ENCODE assay signal across 20 mouse cellular contexts in genomic region chrX:143501053-143501695, GRCm38 (mm10). TPM values are rescaled to one million over a fixed set of nuclear protein-coding genes. Genes with fewer than 3 reads are reported as not detected.
A peak's percentile ranks its signal among the peaks of the same experiment; 100 is the strongest.
DNase-seq lines count a peak whose midpoint lies in the region; ATAC-seq and TF ChIP-seq lines count a peak whose summit lies in the region.
"Had no signal": no experiment of that assay in that cellular context is flagged by ENCODE, and none has a peak within 500 bp of the region (broad histone marks: within the 10 kb centered on the region; RNA-seq: fewer than 3 reads in every experiment).

No protein-coding gene starts in this region.

- no peaks in the 10 kb centered on the region for H3K79me2 ChIP-seq in heart, adult 2 months (replicated peaks; ENCODE audit: control insufficient read depth, insufficient read depth, low read length)

- no peak for ATAC-seq in embryonic facial prominence, embryonic 13.5 days (ENCODE audit: insufficient number of reproducible peaks, insufficient read depth, low FRiP score, low TSS enrichment, low read depth)

- peaks cover 12% of the 10 kb centered on the region; the same call in 1 of the 2 replicates for H3K27me3 ChIP-seq in embryonic facial prominence, embryonic 13.5 days
- H3K27me3 ChIP-seq in embryonic facial prominence, embryonic 10.5 days (replicated peaks; ENCODE audit: low read depth, poor library complexity, severe bottlenecking) = peaks cover 69% of the 10 kb centered on the region
- H3K27me3 ChIP-seq in heart, adult 2 months (ENCODE audit: control insufficient read depth, insufficient read depth, low read length) = no peaks in the 10 kb centered on the region
- H3K27me3 ChIP-seq in hindbrain, embryonic 10.5 days (ENCODE audit: insufficient read depth, poor library complexity, severe bottlenecking) = peaks cover 23% of the 10 kb centered on the region
- H3K27me3 ChIP-seq: neural tube, embryonic 12.5 days had no signal

- no peaks in the 10 kb centered on the region for H3K4me1 ChIP-seq in embryonic facial prominence, embryonic 13.5 days
- no peaks in the 10 kb centered on the region for H3K4me1 ChIP-seq in embryonic facial prominence, embryonic 10.5 days
- no peaks in the 10 kb centered on the region for H3K4me1 ChIP-seq in heart, adult 2 months (ENCODE audit: control insufficient read depth, insufficient read depth, low read length)
- H3K4me1 ChIP-seq in hindbrain, embryonic 10.5 days (replicated peaks) = no peaks in the 10 kb centered on the region
- H3K4me1 ChIP-seq: forebrain, embryonic 12.5 days; midbrain, embryonic 10.5 days; neural tube, embryonic 12.5 days had no signal

- H3K36me3 ChIP-seq in embryonic facial prominence, embryonic 13.5 days = no peaks in the 10 kb centered on the region
- no peaks in the 10 kb centered on the region for H3K36me3 ChIP-seq in embryonic facial prominence, embryonic 10.5 days (replicated peaks)
- no peaks in the 10 kb centered on the region for H3K36me3 ChIP-seq in heart, adult 2 months (ENCODE audit: control insufficient read depth, insufficient read depth, low read length)
- no peaks in the 10 kb centered on the region for H3K36me3 ChIP-seq in hindbrain, embryonic 10.5 days
- H3K36me3 ChIP-seq: forebrain, embryonic 12.5 days; midbrain, embryonic 10.5 days; neural tube, embryonic 12.5 days had no signal

- no peak for TF ChIP-seq POLR2A in heart, adult 2 months (IDR thresholded peaks at IDR 0.05; ENCODE audit: insufficient read depth, low read depth, low read length)

- TF ChIP-seq CTCF in heart, adult 2 months (IDR thresholded peaks at IDR 0.05) = no peak

- WGBS in embryonic facial prominence, embryonic 13.5 days = 56% methylated on average over 4 of the region's 4 CpGs
- WGBS in embryonic facial prominence, embryonic 10.5 days = 75% methylated on average over 4 of the region's 4 CpGs
- WGBS in heart, adult 2 months = 33% methylated on average over 4 of the region's 4 CpGs
- WGBS in hindbrain, embryonic 10.5 days = 72% methylated on average over 4 of the region's 4 CpGs

- peak overlapping the region; percentile 57; the same call in 1 of the 2 replicates for H3K27ac ChIP-seq in embryonic facial prominence, embryonic 13.5 days
- no peak overlapping the region for H3K27ac ChIP-seq in embryonic facial prominence, embryonic 10.5 days (replicated peaks)
- no peak overlapping the region for H3K27ac ChIP-seq in heart, adult 2 months
- H3K27ac ChIP-seq in hindbrain, embryonic 10.5 days = no peak overlapping the region
- H3K27ac ChIP-seq: forebrain, embryonic 12.5 days; gastrocnemius, adult 2 months; macrophage; midbrain, embryonic 10.5 days; neural tube, embryonic 12.5 days had no signal

- no peak overlapping the region for H3K9ac ChIP-seq in embryonic facial prominence, embryonic 13.5 days
- H3K9ac ChIP-seq in heart, adult 2 months (ENCODE audit: low read depth, low read length) = no peak overlapping the region
- H3K9ac ChIP-seq: forebrain, embryonic 12.5 days; neural tube, embryonic 12.5 days had no signal

- intact Hi-C loops in heart, adult 2 months (cut with DNase I) = no loop called here

- no peak for DNase-seq in embryonic facial prominence, embryonic 10.5 days (ENCODE audit: low spot score)
- DNase-seq in heart, postnatal 4 days = peak; percentile 4
- DNase-seq in heart, adult 2 months = no peak
- DNase-seq in Muller cell, postnatal 12 days (ENCODE audit: inconsistent ontology term) = peak; percentile 67
- DNase-seq in fibroblast of lung, adult 2 months (ENCODE audit: low read depth) = peak; percentile 80
- DNase-seq in hindbrain, embryonic 10.5 days (ENCODE audit: low spot score) = no peak
- DNase-seq: adrenal gland, postnatal 14 days; cerebellum, postnatal 10 days; gastrocnemius, adult 2 months; kidney, adult 2 months; kidney, postnatal 14 days; left cerebral cortex, postnatal 4 days; liver; thymus, postnatal 25 days had no signal

- H3K4me3 ChIP-seq in embryonic facial prominence, embryonic 13.5 days = no peak overlapping the region
- H3K4me3 ChIP-seq in embryonic facial prominence, embryonic 10.5 days = no peak overlapping the region
- H3K4me3 ChIP-seq in heart, adult 2 months = no peak overlapping the region
- no peak overlapping the region for H3K4me3 ChIP-seq in hindbrain, embryonic 10.5 days
- H3K4me3 ChIP-seq: forebrain, embryonic 12.5 days; gastrocnemius, adult 2 months; midbrain, embryonic 10.5 days; neural tube, embryonic 12.5 days had no signal

- TF ChIP-seq EP300 in heart, adult 2 months (IDR thresholded peaks at IDR 0.05; ENCODE audit: insufficient read depth, low read depth, low read length) = no peak

- H3K4me2 ChIP-seq in embryonic facial prominence, embryonic 13.5 days = no peak overlapping the region
- H3K4me2 ChIP-seq: forebrain, embryonic 12.5 days; neural tube, embryonic 12.5 days had no signal

- no peaks in the 10 kb centered on the region for H3K9me3 ChIP-seq in embryonic facial prominence, embryonic 13.5 days
- H3K9me3 ChIP-seq in embryonic facial prominence, embryonic 10.5 days = no peaks in the 10 kb centered on the region
- no peaks in the 10 kb centered on the region for H3K9me3 ChIP-seq in hindbrain, embryonic 10.5 days
- H3K9me3 ChIP-seq: forebrain, embryonic 12.5 days; midbrain, embryonic 10.5 days; neural tube, embryonic 12.5 days had no signal

RNA-seq across cellular contexts. Expression of gene Pak3, which starts 17.2 kb away (rescaled TPM):
- polyA plus RNA-seq in embryonic facial prominence, embryonic 13.5 days (2015; fragmentation: Nextera tagmentation; extraction: Ambion mirVana) = 17.9 and 18.4 TPM in 2 replicates
- 17.4 and 17.6 TPM in 2 replicates for polyA plus RNA-seq in embryonic facial prominence, embryonic 10.5 days (2016; fragmentation: Nextera tagmentation; extraction: Ambion mirVana)
- total RNA-seq in heart, postnatal 4 days (2021) = 1 to 10 TPM; 6.2 to 6.3 TPM
- under 1 TPM; 0.16 to 0.23 TPM for total RNA-seq in heart, adult 2 months (2021)
- 0.06 and 0.09 TPM in 2 replicates for polyA plus RNA-seq in heart, adult 2 months (2012; rRNA removed)
- polyA plus RNA-seq in hindbrain, embryonic 10.5 days (2016; fragmentation: Nextera tagmentation; extraction: Ambion mirVana) = 19.8 and 34.4 TPM in 2 replicates
- total RNA-seq: monocyte, adult 5-6 weeks had no signal
- polyA plus RNA-seq: macrophage had no signal

Comparison
In these comparisons a context has a peak if more than half of its experiments do, and no peak if none do; other contexts are left out.
1. DNase-seq: peak in heart, postnatal 4 days (single experiment), Muller cell, postnatal 12 days (single experiment) and fibroblast of lung, adult 2 months (single experiment); none in embryonic facial prominence, embryonic 10.5 days (single experiment), heart, adult 2 months (0 of 2) and hindbrain, embryonic 10.5 days (single experiment).
2. RNA of gene Pak3, which starts 17.2 kb away (polyA plus RNA-seq): 19.8 to 34.4 TPM in hindbrain, embryonic 10.5 days, 17.9 to 18.4 TPM in embryonic facial prominence, embryonic 13.5 days and 17.4 to 17.6 TPM in embryonic facial prominence, embryonic 10.5 days; 0.06 to 0.09 TPM in heart, adult 2 months; every median in the first group is over 10 times any median in the second.